Mouse (Mus musculus) brain, embryonic 14.5 days (tissue): ENCODE data around the gene Lrfn4.

Source experiments
- CTCF ChIP-seq: fragments of 200-500 bp; IDR thresholded peaks from 2 replicates; pipeline ENCODE4 v1.5.1; 2012; ENCODE audit warnings: inconsistent platforms, mild to moderate bottlenecking, moderate library complexity, borderline replicate concordance; ENCODE audit not compliant: insufficient read depth, insufficient read length; ENCODE audit errors: extremely low read depth
- POLR2A ChIP-seq: fragments of 200-500 bp; IDR thresholded peaks from 2 replicates; pipeline ENCODE4 v1.6.1; 2012; ENCODE audit warnings: mild to moderate bottlenecking, inconsistent platforms, borderline replicate concordance; ENCODE audit not compliant: poor library complexity, insufficient read depth, insufficient read length, severe bottlenecking; ENCODE audit errors: extremely low read depth

DNA sequence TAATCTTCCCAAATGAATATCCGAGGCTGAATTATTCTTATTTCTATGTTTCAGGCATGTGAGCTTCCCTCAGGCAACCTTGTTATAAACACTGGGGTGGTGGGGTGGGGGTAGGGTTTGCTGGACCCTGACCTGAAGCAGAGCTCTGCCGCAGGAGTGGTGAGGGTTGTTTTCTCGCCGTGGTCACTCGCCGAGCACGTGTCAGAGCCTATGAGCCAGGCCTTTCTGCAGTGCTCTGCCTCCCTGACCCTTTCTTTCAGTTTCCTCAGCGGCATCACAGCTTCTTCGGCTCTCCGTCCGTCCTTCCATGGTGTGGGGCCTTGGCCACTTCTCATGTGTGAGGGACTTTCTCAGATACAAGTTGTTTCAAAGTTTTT, 45.2 kb downstream of the Lrfn4 start:
- TF ChIP-seq CTCF = no peak
- TF ChIP-seq POLR2A = no peak
